Mouse (Mus musculus): ENCODE data around the gene Spg11. TPM values are rescaled to one million over a fixed set of nuclear protein-coding genes. Genes with fewer than 3 reads are reported as not detected.

The Spg11 gene
- 10 to 100 TPM; 25.8 to 28.9 TPM for total RNA-seq (2023)

DNA sequence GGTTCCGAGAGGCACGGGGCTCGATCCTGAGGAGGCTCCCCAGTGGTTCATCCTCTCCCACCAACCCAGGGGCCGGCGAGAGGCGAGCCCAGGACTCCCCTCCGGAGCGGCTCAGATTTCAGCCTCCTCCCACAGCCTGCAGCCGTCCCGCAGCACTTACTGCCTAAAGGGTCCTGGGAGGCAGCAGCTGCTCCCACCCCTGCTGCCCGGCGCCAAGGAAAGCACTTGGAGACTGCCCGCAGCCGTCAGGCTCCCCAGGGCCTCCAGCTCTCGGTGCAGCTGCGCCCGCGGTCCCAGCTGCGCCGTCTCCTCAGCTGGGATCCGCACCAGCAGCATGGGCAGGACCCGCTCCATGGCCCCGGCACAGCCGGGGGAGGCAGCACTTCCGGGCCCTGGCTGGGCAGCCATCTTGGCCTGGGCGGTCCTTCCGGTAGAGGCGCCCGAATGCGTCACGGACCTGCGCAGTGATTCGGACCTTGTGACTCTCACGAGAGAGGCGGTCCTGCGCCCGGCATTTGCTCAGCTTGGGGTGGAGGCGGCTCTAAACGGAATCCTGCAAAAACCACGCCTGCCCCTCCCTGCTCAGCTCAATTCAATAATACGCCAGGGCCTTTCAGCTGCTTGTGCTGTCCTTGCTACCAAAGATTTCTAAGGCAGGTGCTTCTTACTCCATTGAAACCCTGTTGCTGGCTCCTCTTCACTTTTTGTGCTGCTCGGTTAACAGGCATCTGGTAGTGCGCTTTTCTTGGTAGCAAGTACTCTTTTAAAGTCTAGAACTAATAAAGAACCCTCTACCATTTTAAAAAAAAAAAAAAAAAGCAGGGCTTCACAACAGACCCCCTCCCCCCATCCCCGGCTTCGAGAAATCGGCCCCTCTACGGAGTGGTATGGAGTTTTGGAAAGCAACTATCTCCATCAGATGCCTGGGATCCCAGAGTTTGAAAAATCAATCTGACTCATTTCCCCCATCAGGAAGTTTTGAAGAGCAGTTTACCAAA lies at the start of gene Spg11:
Gene Spg11 (minus strand): TSS at position 426 of the 998 bp plus-strand sequence.

GRCm38 (mm10) chr2:122160680-122161079 lies 42.5 kb upstream of the Spg11 start, which contains the start of gene Trim69:
Gene Trim69, plus strand, starts transcription at chr2:122160700.

DNA sequence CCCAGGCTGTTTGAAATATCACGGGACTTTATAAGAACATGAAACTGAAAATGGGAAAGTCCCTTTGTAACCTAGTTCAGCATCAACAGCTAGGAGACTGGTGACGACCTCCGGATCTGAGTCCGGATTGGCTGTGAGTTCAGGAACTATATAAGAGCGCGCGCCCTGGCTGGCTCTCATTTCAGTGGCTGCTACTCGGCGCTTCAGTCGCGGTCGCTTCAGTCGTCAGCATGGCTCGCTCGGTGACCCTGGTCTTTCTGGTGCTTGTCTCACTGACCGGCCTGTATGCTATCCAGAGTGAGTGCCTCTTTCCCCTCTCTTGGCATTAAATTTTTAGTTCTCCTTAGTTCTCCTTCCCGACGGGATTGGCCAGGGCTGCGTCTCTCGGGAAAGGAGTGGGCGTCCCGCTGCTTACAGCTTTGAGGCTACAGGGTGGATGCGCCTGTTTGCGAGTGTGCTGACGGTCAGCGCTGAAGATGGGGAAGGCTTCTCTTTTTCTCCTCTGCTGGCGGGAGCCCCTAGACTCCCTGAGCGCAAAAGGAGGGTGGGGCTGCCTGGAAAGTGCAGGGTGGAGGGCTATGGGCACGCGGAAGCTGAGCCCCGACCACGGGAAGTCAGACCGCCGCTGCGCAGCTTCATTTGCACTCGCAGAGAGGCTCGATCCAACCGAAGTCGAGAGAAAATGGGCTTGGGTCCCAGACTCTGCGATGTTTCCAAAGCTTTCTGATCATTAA lies 29.5 kb upstream of the Spg11 start, which contains the start of gene B2m:
Gene B2m (plus strand): TSS at position 179 of the 734 bp plus-strand sequence.

DNA sequence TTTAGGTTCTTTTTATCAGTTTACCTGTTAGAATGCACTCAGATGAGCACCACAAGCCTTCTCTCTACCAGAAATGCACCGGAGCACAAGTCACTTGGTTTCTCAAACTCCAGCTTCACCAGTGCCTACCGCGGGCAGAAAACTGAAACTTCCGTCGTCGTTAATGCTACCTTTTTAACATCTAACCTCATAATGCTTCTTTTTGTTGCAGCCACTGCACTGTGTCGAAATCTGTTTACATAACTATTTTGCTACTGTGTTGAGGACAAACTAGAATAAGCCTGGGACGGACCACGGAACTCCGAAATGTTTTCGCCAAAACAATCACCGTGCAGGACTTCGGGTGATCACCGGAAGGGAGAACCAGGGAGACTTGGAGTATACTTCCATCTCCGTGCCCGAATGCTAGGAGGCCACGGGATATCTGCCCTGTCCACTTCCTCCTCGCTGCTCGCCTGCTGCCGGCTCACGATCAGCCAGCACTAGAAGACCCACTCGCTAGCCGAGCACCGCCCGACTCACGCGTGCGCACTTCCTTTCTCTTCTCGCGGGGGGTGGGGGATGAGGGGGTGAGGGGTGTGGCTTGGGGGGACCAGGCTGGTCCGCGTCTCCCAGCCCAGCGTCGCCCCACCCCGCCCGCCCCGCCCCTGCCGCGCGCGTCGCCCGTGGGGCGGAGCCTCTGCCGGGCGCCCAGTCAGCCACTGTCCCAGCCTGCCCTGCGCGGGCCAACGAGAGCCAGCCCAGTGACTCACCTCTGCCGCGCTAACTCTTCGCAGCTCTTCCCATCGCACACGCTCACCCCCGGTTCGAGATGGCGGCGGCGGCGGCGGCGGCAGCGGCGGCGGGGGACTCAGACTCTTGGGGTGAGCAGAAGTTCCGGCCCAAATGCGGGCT lies 90.1 kb downstream of the Spg11 start, which contains the start of gene Eif3j1:
Gene Eif3j1 (plus strand): TSS at position 685 of the 894 bp plus-strand sequence.

Other genes starting within 250 kb of the Spg11 start
- gene Ctdspl2, start 162.4 kb downstream of the Spg11 start, total RNA-seq (2023) = 10 to 100 TPM; 40.6 to 52.3 TPM
- not detected for gene Mageb3, start 162.3 kb downstream of the Spg11 start, total RNA-seq (2023)
- gene Eif3j1, start 89.8 kb downstream of the Spg11 start, total RNA-seq (2023) = 10 to 100 TPM; 40.7 to 49.5 TPM
- 1,000 to 10,000 TPM; 2,534 to 2,720 TPM for gene B2m, start 29.3 kb upstream of the Spg11 start, total RNA-seq (2023)
- 1 to 10 TPM; 1.3 to 1.7 TPM for gene Trim69, start 42.3 kb upstream of the Spg11 start, total RNA-seq (2023)
- not detected for gene Patl2, start 67.8 kb upstream of the Spg11 start, total RNA-seq (2023)
- not detected for gene Terb2, start 67.9 kb upstream of the Spg11 start, total RNA-seq (2023)
- 1 to 10 TPM; 3.3 to 4.0 TPM for gene Sord, start 116.4 kb upstream of the Spg11 start, total RNA-seq (2023)
- gene Duox2, start 180.1 kb upstream of the Spg11 start, total RNA-seq (2023) = not detected
- gene Duoxa2, start 180.5 kb upstream of the Spg11 start, total RNA-seq (2023) = not detected
- not detected for gene Duoxa1, start 195.3 kb upstream of the Spg11 start, total RNA-seq (2023)
- gene Duox1, start 197.3 kb upstream of the Spg11 start, total RNA-seq (2023) = not detected

Measured in T-cell, adult 66 days (primary cell).